Mouse (Mus musculus): Measurements from ENCODE around the gene Sf3b4. TPM values are rescaled to one million over a fixed set of nuclear protein-coding genes. Genes with fewer than 3 reads are reported as not detected.
"Not testable (repeated sequence)": the region's sequence is repeated elsewhere in the genome, so short reads cannot be mapped to it uniquely, and the experiment has no call there.

Gene Sf3b4
- polyA plus RNA-seq, 1 experiment from 2014 or later: 184 TPM

DNA sequence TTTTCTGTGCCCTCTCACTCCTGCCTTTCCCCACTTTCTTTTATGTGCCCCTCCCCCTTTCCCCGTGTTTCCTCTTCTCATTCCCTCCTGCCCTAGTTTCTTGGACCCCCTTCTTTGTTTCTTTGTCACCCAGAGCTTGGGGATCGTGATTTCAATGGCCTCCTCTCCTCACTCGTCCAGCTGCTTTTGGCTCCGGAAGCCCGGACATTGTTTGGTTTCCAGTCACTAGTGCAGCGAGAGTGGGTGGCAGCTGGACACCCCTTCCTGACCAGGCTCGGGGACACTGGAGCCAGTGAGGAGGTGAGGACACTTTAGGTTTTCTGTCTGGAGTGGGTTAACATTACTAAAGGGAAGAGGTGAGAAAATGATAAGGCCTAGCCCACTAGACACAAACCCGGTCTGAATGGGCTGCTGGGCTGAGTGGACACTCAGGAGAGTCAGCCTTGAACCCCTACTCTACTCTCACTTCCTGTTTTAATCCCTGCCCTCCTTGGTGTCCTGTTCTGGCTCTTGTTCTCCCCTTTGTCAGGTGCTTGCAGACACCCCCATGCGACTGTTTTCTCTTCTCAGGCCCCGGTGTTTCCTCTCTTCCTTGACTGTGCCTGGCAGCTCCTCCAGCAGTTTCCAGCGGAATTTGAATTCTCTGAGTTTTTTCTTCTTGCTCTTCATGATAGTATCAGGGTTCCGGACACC is 3.5 kb upstream of the Sf3b4 start:
- DNase-seq (ENCODE audit: low spot score) (no peak), ATAC-seq (replicated peaks; ENCODE audit: low FRiP score, low TSS enrichment, low read depth) (no peak)
- no peak overlapping the region for H3K9ac ChIP-seq (ENCODE audit: low read length)
- no peaks in the 10 kb centered on the region for H3K9me3 ChIP-seq (ENCODE audit: control insufficient read depth, low read length)
- H3K4me1 ChIP-seq (replicated peaks; ENCODE audit: control insufficient read depth, insufficient read depth, low read length): peaks cover 12% of the 10 kb centered on the region
- H3K27ac ChIP-seq (ENCODE audit: low read depth): no peak overlapping the region
- no peaks in the 10 kb centered on the region for H3K27me3 ChIP-seq (replicated peaks; ENCODE audit: control insufficient read depth, insufficient read depth, low read length)
- WGBS: 75% methylated on average over 12 of the region's 12 CpGs
- H3K4me3 ChIP-seq (ENCODE audit: low read depth, low read length): no peak overlapping the region
- no peak overlapping the region for H3K4me2 ChIP-seq (ENCODE audit: low read length)
- H3K36me3 ChIP-seq (ENCODE audit: control insufficient read depth, insufficient read depth, low read length): peaks cover 32% of the 10 kb centered on the region

DNA sequence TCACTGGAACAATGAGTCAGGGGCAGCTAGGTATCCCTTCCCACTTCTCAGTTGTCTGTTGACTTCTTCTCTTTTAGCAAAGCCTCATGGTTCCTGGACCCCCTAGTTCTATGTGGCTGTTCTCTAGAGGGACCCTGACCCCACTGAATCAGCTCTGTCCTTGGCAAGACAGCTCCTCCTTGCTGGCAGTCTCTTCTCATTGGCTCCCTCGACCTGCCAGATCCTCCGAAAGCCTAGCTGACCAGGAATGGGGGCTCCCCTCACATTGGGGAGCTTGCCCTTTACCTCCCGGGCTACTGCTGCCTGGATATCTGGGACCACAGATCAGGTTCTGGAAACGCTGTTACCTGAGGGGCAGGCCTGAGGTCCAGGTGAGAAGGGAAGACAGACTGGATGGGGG is 1.9 kb upstream of the Sf3b4 start:
- ATAC-seq (replicated peaks; ENCODE audit: low FRiP score, low TSS enrichment, low read depth) (no peak), DNase-seq (ENCODE audit: low spot score) (no peak)
- Histone ChIP-seq H3K36me3 (ENCODE audit: control insufficient read depth, insufficient read depth, low read length) (peaks cover 42% of the 10 kb centered on the region), H3K9me3 (ENCODE audit: control insufficient read depth, low read length) (no peaks in the 10 kb centered on the region), H3K4me3 (ENCODE audit: low read depth, low read length) (no peak overlapping the region), H3K9ac (ENCODE audit: low read length) (no peak overlapping the region), H3K27ac (ENCODE audit: low read depth) (0 out of 2 replicates have a peak overlapping the region, but pooled peaks have one; percentile 5), H3K27me3 (replicated peaks; ENCODE audit: control insufficient read depth, insufficient read depth, low read length) (no peaks in the 10 kb centered on the region), H3K4me1 (replicated peaks; ENCODE audit: control insufficient read depth, insufficient read depth, low read length) (peaks cover 18% of the 10 kb centered on the region), H3K4me2 (ENCODE audit: low read length) (no peak overlapping the region)
- WGBS: 89% methylated on average over 4 of the region's 4 CpGs

DNA sequence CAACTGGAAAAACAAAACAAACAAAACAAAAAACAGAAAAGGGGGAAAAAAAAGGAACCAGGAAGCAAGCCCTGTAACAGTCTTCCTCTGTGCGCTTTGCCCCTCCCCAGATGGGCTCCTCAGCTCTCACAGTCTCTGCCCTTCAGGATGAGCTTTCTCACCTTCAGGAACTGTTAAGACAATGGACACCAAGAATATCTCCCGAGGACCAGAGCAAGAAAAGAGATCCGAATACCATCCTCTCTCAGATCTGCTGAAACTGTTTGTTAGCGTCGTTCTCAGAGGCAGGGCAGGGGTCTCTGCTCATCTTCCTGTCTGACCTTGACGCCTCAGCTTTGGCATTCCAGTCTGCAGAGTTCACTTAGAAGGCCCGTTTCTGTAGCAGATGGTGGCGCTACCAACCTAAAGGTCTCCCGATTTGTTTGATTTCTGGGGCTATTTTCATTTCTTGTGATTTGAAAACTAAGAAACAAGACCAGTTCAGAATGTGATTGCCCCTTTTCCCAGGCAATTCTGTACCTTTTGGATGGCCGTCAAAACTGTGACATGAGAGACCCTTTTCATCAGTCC is 1.1 kb upstream of the Sf3b4 start:
- DNase-seq (ENCODE audit: low spot score) (no peak), ATAC-seq (replicated peaks; ENCODE audit: low FRiP score, low TSS enrichment, low read depth) (no peak)
- Histone ChIP-seq H3K36me3 (ENCODE audit: control insufficient read depth, insufficient read depth, low read length) (peaks cover 49% of the 10 kb centered on the region), H3K4me1 (replicated peaks; ENCODE audit: control insufficient read depth, insufficient read depth, low read length) (peaks cover 18% of the 10 kb centered on the region), H3K27me3 (replicated peaks; ENCODE audit: control insufficient read depth, insufficient read depth, low read length) (no peaks in the 10 kb centered on the region), H3K4me2 (ENCODE audit: low read length) (peak overlapping the region; percentile 97), H3K9ac (ENCODE audit: low read length) (peak overlapping the region; percentile 96), H3K4me3 (ENCODE audit: low read depth, low read length) (peak overlapping the region; percentile 99), H3K9me3 (ENCODE audit: control insufficient read depth, low read length) (no peaks in the 10 kb centered on the region), H3K27ac (ENCODE audit: low read depth) (peak overlapping the region; percentile 99)
- 58% methylated on average over 10 of the region's 10 CpGs for WGBS

DNA sequence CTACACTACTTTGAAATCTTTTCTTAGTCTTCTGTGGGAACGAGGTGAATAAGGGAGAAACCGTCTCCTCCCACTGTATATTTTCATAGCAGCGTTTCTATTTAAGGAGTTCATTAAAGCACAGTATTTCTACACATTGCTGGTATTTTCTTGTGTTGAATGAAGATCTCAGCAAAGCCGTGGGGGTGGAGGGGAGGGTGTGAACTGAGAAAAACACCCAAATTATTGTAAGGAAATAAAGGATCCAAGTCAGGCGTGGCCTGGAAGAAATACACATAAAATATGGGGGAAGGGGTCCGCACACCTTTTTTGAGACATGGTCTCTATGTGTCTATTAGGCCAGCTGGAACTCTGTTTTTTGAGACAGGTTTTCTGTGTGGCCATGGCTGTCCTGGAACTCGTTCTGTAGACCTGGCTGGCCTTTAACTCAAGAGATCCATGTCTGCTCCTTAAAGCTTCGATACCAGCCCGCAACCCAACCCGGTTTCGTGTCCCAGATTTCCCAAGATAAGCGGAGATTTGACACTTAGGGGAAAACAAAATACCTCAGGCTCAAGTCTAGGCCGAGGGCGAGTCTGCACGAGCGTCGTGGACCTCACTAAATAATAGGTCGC is 442 bp upstream of the Sf3b4 start:
- peak overlapping the region; percentile 99 for H3K4me3 ChIP-seq (ENCODE audit: low read depth, low read length)
- peaks cover 18% of the 10 kb centered on the region for H3K4me1 ChIP-seq (replicated peaks; ENCODE audit: control insufficient read depth, insufficient read depth, low read length)
- H3K27me3 ChIP-seq (replicated peaks; ENCODE audit: control insufficient read depth, insufficient read depth, low read length): no peaks in the 10 kb centered on the region
- H3K9me3 ChIP-seq (ENCODE audit: control insufficient read depth, low read length): no peaks in the 10 kb centered on the region
- H3K36me3 ChIP-seq (ENCODE audit: control insufficient read depth, insufficient read depth, low read length): peaks cover 55% of the 10 kb centered on the region
- ATAC-seq (replicated peaks; ENCODE audit: low FRiP score, low TSS enrichment, low read depth): peak; percentile 14; the same call in 1 of the 2 replicates
- H3K27ac ChIP-seq (ENCODE audit: low read depth): peak overlapping the region; percentile 99
- H3K9ac ChIP-seq (ENCODE audit: low read length): peak overlapping the region; percentile 96
- DNase-seq (ENCODE audit: low spot score): no peak
- H3K4me2 ChIP-seq (ENCODE audit: low read length): peak overlapping the region; percentile 97
- 17% methylated on average over 18 of the region's 18 CpGs for whole genome bisulfite sequencing

DNA sequence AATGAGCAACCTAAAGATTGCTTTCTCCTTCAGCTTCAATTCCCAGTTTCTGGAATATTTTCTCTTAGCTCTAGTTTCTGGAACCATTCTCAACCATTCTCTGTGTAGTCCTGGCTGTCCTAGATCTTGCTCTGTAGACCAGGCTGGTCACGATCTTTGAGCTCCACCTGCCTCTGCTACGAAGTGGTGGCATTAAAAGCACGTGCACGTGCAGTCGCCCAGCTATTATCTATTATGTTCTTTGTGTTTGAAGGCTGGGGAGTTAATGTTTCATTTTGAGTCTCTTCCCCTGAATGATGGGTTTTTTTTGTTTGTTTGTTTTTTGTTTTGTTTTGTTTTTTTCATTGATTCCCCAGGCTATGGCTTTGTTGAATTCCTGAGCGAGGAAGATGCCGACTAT is 1.1 kb downstream of the Sf3b4 start:
- Histone ChIP-seq H3K4me3 (ENCODE audit: low read depth, low read length) (peak overlapping the region; percentile 99), H3K9ac (ENCODE audit: low read length) (peak overlapping the region; percentile 96), H3K4me1 (replicated peaks; ENCODE audit: control insufficient read depth, insufficient read depth, low read length) (peaks cover 18% of the 10 kb centered on the region), H3K27ac (ENCODE audit: low read depth) (no peak overlapping the region), H3K9me3 (ENCODE audit: control insufficient read depth, low read length) (no peaks in the 10 kb centered on the region), H3K27me3 (replicated peaks; ENCODE audit: control insufficient read depth, insufficient read depth, low read length) (no peaks in the 10 kb centered on the region), H3K4me2 (ENCODE audit: low read length) (peak overlapping the region; percentile 97), H3K36me3 (ENCODE audit: control insufficient read depth, insufficient read depth, low read length) (peaks cover 60% of the 10 kb centered on the region)
- no peak for DNase-seq (ENCODE audit: low spot score)
- 39% methylated on average over 7 of the region's 7 CpGs for WGBS
- ATAC-seq (replicated peaks; ENCODE audit: low FRiP score, low TSS enrichment, low read depth): no peak

DNA sequence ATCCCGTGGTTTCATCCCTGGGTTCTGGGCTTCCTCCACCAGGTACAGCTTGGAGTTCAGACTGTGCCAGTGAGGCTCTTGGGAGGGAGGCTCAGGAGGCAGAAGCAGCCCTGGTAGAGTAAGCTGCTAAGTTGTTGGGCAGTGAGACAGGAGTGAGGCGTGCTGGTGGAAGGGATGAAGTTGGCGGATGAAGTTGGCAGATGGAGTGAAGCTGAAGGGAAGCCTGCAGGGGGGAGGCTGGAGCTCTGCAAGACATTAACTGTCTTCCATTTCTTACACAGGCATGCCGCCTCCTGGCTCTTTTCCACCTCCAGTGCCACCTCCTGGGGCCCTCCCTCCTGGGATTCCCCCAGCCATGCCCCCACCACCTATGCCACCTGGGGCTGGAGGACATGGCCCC is 1.9 kb downstream of the Sf3b4 start:
- not testable (repeated sequence) for H3K9me3 ChIP-seq (ENCODE audit: control insufficient read depth, low read length); H3K4me2 ChIP-seq (ENCODE audit: low read length); ATAC-seq (replicated peaks; ENCODE audit: low FRiP score, low TSS enrichment, low read depth); H3K27ac ChIP-seq (ENCODE audit: low read depth); DNase-seq (ENCODE audit: low spot score); H3K4me3 ChIP-seq (ENCODE audit: low read depth, low read length); H3K27me3 ChIP-seq (replicated peaks; ENCODE audit: control insufficient read depth, insufficient read depth, low read length); H3K9ac ChIP-seq (ENCODE audit: low read length)
- Histone ChIP-seq H3K36me3 (ENCODE audit: control insufficient read depth, insufficient read depth, low read length) (peaks cover 60% of the 10 kb centered on the region), H3K4me1 (replicated peaks; ENCODE audit: control insufficient read depth, insufficient read depth, low read length) (peaks cover 18% of the 10 kb centered on the region)
- 89% methylated on average over 4 of the region's 4 CpGs for WGBS

DNA sequence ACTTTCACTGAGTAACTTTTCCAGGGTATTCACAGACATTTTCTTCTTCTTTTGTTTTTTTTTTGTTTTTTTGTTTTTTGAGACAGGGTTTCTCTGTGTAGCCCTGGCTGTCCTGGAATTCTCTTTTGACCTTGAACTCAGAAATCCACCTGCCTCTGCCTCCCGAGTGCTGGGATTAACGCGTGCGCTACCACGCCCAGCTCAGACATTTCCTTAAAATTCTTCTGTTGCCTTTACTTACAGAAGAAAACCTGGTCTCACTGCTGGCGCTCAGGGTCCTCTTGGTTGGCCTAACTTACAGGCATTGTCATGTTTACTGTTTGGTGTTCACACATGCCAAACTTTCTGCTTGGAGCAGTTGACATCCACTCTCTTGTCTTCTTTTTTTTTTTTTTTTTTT is 3.1 kb downstream of the Sf3b4 start:
- no peaks in the 10 kb centered on the region for H3K9me3 ChIP-seq (ENCODE audit: control insufficient read depth, low read length)
- no peak overlapping the region for H3K9ac ChIP-seq (ENCODE audit: low read length)
- H3K27ac ChIP-seq (ENCODE audit: low read depth): no peak overlapping the region
- H3K4me1 ChIP-seq (replicated peaks; ENCODE audit: control insufficient read depth, insufficient read depth, low read length): peaks cover 18% of the 10 kb centered on the region
- ATAC-seq (replicated peaks; ENCODE audit: low FRiP score, low TSS enrichment, low read depth) (no peak), DNase-seq (ENCODE audit: low spot score) (no peak)
- no peaks in the 10 kb centered on the region for H3K27me3 ChIP-seq (replicated peaks; ENCODE audit: control insufficient read depth, insufficient read depth, low read length)
- peaks cover 51% of the 10 kb centered on the region for H3K36me3 ChIP-seq (ENCODE audit: control insufficient read depth, insufficient read depth, low read length)
- H3K4me3 ChIP-seq (ENCODE audit: low read depth, low read length): no peak overlapping the region
- no peak overlapping the region for H3K4me2 ChIP-seq (ENCODE audit: low read length)
- WGBS: 94% methylated on average over 6 of the region's 6 CpGs

- H3K9me3 ChIP-seq (ENCODE audit: control insufficient read depth, low read length): no peaks in the 10 kb centered on the region
- peaks cover 51% of the 10 kb centered on the region for H3K36me3 ChIP-seq (ENCODE audit: control insufficient read depth, insufficient read depth, low read length)
- H3K9ac ChIP-seq (ENCODE audit: low read length): no peak overlapping the region
- ATAC-seq (replicated peaks; ENCODE audit: low FRiP score, low TSS enrichment, low read depth): no peak
- no peaks in the 10 kb centered on the region for H3K27me3 ChIP-seq (replicated peaks; ENCODE audit: control insufficient read depth, insufficient read depth, low read length)
- no peak for DNase-seq (ENCODE audit: low spot score)
- no peak overlapping the region for H3K4me3 ChIP-seq (ENCODE audit: low read depth, low read length)
- peaks cover 29% of the 10 kb centered on the region for H3K4me1 ChIP-seq (replicated peaks; ENCODE audit: control insufficient read depth, insufficient read depth, low read length)
- no peak overlapping the region for H3K27ac ChIP-seq (ENCODE audit: low read depth)
- H3K4me2 ChIP-seq (ENCODE audit: low read length): no peak overlapping the region
- 89% methylated on average over 4 of the region's 4 CpGs for WGBS
Observed at GRCm38 (mm10) chr3:96178427-96178826, 6.3 kb downstream of the Sf3b4 start.

Data from intestine, embryonic 14.5 days (tissue).